Mouse (Mus musculus): ENCODE measurements at regions not wholly inside any gene's neighbourhood (a gene's known extent, or its start where the extent isn't known, plus 50 kb on each side); places are given as distances from the start of the nearest gene placed in this dataset.

GRCm38 (mm10) chrX:11945280-11945679, 214.9 kb downstream of the Bcor start:
- no peaks in the 10 kb centered on the region for H3K9me3 ChIP-seq
- no peak for TF ChIP-seq FLI1 (IDR thresholded peaks at IDR 0.05; ENCODE audit: low read length)
- TF ChIP-seq GATA1 (IDR thresholded peaks at IDR 0.05; ENCODE audit: borderline replicate concordance, low read length): no peak
- peaks cover 11% of the 10 kb centered on the region for H3K4me1 ChIP-seq
- peaks cover 34% of the 10 kb centered on the region for H3K27me3 ChIP-seq (replicated peaks)
- H3K4me3 ChIP-seq (replicated peaks): no peak overlapping the region
- H3K36me3 ChIP-seq (replicated peaks; ENCODE audit: low read length): no peaks in the 10 kb centered on the region

- H3K9me3 ChIP-seq: no peaks in the 10 kb centered on the region; the same call in 1 of the 2 replicates
- TF ChIP-seq FLI1 (IDR thresholded peaks at IDR 0.05; ENCODE audit: low read length) (no peak), GATA1 (IDR thresholded peaks at IDR 0.05; ENCODE audit: borderline replicate concordance, low read length) (no peak)
- peaks cover 30% of the 10 kb centered on the region for H3K4me1 ChIP-seq
- no peak overlapping the region for H3K4me3 ChIP-seq (replicated peaks)
- peaks cover 3% of the 10 kb centered on the region for H3K36me3 ChIP-seq (replicated peaks; ENCODE audit: low read length)
- H3K27me3 ChIP-seq (replicated peaks): peaks cover 17% of the 10 kb centered on the region
Observed at GRCm38 (mm10) chrX:11952193-11952592, 208.0 kb downstream of the Bcor start.

- H3K4me3 ChIP-seq (replicated peaks): no peak overlapping the region
- no peak for TF ChIP-seq GATA1 (IDR thresholded peaks at IDR 0.05; ENCODE audit: borderline replicate concordance, low read length)
- TF ChIP-seq FLI1 (IDR thresholded peaks at IDR 0.05; ENCODE audit: low read length): no peak
- H3K9me3 ChIP-seq: no peaks in the 10 kb centered on the region
- no peaks in the 10 kb centered on the region for H3K36me3 ChIP-seq (replicated peaks; ENCODE audit: low read length)
- peaks cover 65% of the 10 kb centered on the region for H3K4me1 ChIP-seq
- H3K27me3 ChIP-seq (replicated peaks): peaks cover 17% of the 10 kb centered on the region
Observed at GRCm38 (mm10) chrX:11956194-11956593, 204.0 kb downstream of the Bcor start.

GRCm38 (mm10) chrX:11957011-11957410, 203.1 kb downstream of the Bcor start:
- no peak for TF ChIP-seq FLI1 (IDR thresholded peaks at IDR 0.05; ENCODE audit: low read length)
- TF ChIP-seq GATA1 (IDR thresholded peaks at IDR 0.05; ENCODE audit: borderline replicate concordance, low read length): no peak

GRCm38 (mm10) chrX:11959871-11960552, 200.1 kb downstream of the Bcor start:
- no peak for TF ChIP-seq FLI1 (IDR thresholded peaks at IDR 0.05; ENCODE audit: low read length)
- TF ChIP-seq GATA1 (IDR thresholded peaks at IDR 0.05; ENCODE audit: borderline replicate concordance, low read length): no peak
- H3K36me3 ChIP-seq (replicated peaks; ENCODE audit: low read length): no peaks in the 10 kb centered on the region
- H3K4me3 ChIP-seq (replicated peaks): no peak overlapping the region
- H3K4me1 ChIP-seq: peaks cover 58% of the 10 kb centered on the region
- H3K9me3 ChIP-seq: no peaks in the 10 kb centered on the region
- H3K27me3 ChIP-seq (replicated peaks): peaks cover 17% of the 10 kb centered on the region

More at GRCm38 (mm10) chrX:11957011-11957410, 203.1 kb downstream of the Bcor start:
- Histone ChIP-seq H3K36me3 (replicated peaks; ENCODE audit: low read length) (no peaks in the 10 kb centered on the region), H3K4me3 (replicated peaks) (no peak overlapping the region), H3K9me3 (no peaks in the 10 kb centered on the region), H3K27me3 (replicated peaks) (peaks cover 20% of the 10 kb centered on the region), H3K4me1 (peaks cover 60% of the 10 kb centered on the region)

GRCm38 (mm10) chrX:11961350-11961749, 198.8 kb downstream of the Bcor start:
- TF ChIP-seq GATA1 (IDR thresholded peaks at IDR 0.05; ENCODE audit: borderline replicate concordance, low read length) (no peak), FLI1 (IDR thresholded peaks at IDR 0.05; ENCODE audit: low read length) (no peak)
- peaks cover 50% of the 10 kb centered on the region for H3K4me1 ChIP-seq
- peaks cover 17% of the 10 kb centered on the region for H3K27me3 ChIP-seq (replicated peaks)
- H3K4me3 ChIP-seq (replicated peaks): no peak overlapping the region
- H3K9me3 ChIP-seq: no peaks in the 10 kb centered on the region
- H3K36me3 ChIP-seq (replicated peaks; ENCODE audit: low read length): no peaks in the 10 kb centered on the region

- H3K9me3 ChIP-seq: no peaks in the 10 kb centered on the region
- H3K27me3 ChIP-seq (replicated peaks): peaks cover 22% of the 10 kb centered on the region
- H3K4me3 ChIP-seq (replicated peaks): no peak overlapping the region
- H3K36me3 ChIP-seq (replicated peaks; ENCODE audit: low read length): no peaks in the 10 kb centered on the region
- H3K4me1 ChIP-seq: peaks cover 24% of the 10 kb centered on the region
- TF ChIP-seq FLI1 (IDR thresholded peaks at IDR 0.05; ENCODE audit: low read length) (no peak), GATA1 (IDR thresholded peaks at IDR 0.05; ENCODE audit: borderline replicate concordance, low read length) (no peak)
Observed at GRCm38 (mm10) chrX:11964428-11964827, 195.7 kb downstream of the Bcor start.

GRCm38 (mm10) chrX:11978679-11979078, 181.5 kb downstream of the Bcor start:
- no peaks in the 10 kb centered on the region for H3K36me3 ChIP-seq (replicated peaks; ENCODE audit: low read length)
- peaks cover 21% of the 10 kb centered on the region for H3K27me3 ChIP-seq (replicated peaks)
- H3K9me3 ChIP-seq: no peaks in the 10 kb centered on the region
- TF ChIP-seq FLI1 (IDR thresholded peaks at IDR 0.05; ENCODE audit: low read length) (no peak), GATA1 (IDR thresholded peaks at IDR 0.05; ENCODE audit: borderline replicate concordance, low read length) (no peak)
- peaks cover 25% of the 10 kb centered on the region for H3K4me1 ChIP-seq
- no peak overlapping the region for H3K4me3 ChIP-seq (replicated peaks)

GRCm38 (mm10) chrX:11983276-11983675, 176.9 kb downstream of the Bcor start:
- Histone ChIP-seq H3K9me3 (no peaks in the 10 kb centered on the region), H3K27me3 (replicated peaks) (peaks cover 15% of the 10 kb centered on the region), H3K4me1 (peaks cover 38% of the 10 kb centered on the region), H3K36me3 (replicated peaks; ENCODE audit: low read length) (no peaks in the 10 kb centered on the region), H3K4me3 (replicated peaks) (no peak overlapping the region)
- TF ChIP-seq GATA1 (IDR thresholded peaks at IDR 0.05; ENCODE audit: borderline replicate concordance, low read length) (no peak), FLI1 (IDR thresholded peaks at IDR 0.05; ENCODE audit: low read length) (no peak)
